Mouse (Mus musculus) heart, embryonic 13.5 days (tissue): ENCODE measurements around the gene Ring1. TPM values are rescaled to one million over a fixed set of nuclear protein-coding genes. Genes with fewer than 3 reads are reported as not detected.
"Not testable (repeated sequence)": the region's sequence is repeated elsewhere in the genome, so short reads cannot be mapped to it uniquely, and the experiment has no call there.

ENCODE experiments used
- ATAC-seq: fragments of 200-750 bp; cut with Nextera tagmentation; 2 replicates; pipeline ENCODE4 v1.8.0; 2017; ENCODE audit warnings: moderate TSS enrichment; ENCODE audit not compliant: insufficient number of reproducible peaks, low FRiP score, low TSS enrichment; ENCODE audit errors: extremely low read depth
- H3K27ac ChIP-seq: fragments of 300-500 bp; sonication (generic); replicated peaks from 2 replicates; pipeline ENCODE4 v1.5.1; 2015; ENCODE audit warnings: moderate library complexity, mild to moderate bottlenecking, inconsistent platforms
- H3K27me3 ChIP-seq: fragments of 300-500 bp; sonication (generic); replicated peaks from 2 replicates; pipeline ENCODE4 v1.6.1; 2015; ENCODE audit warnings: mild to moderate bottlenecking, inconsistent platforms
- H3K36me3 ChIP-seq: fragments of 300-500 bp; sonication (generic); 2 replicates; pipeline ENCODE4 v1.6.1; 2015; ENCODE audit warnings: mild to moderate bottlenecking, inconsistent platforms
- H3K4me1 ChIP-seq: fragments of 300-500 bp; sonication (generic); 2 replicates; pipeline ENCODE4 v1.6.1; 2015; ENCODE audit warnings: inconsistent platforms
- H3K4me2 ChIP-seq: fragments of 300-500 bp; sonication (generic); 2 replicates; pipeline ENCODE4 v1.6.1; 2015; ENCODE audit warnings: inconsistent platforms, mild to moderate bottlenecking, moderate library complexity
- H3K4me3 ChIP-seq: fragments of 300-500 bp; sonication (generic); 2 replicates; pipeline ENCODE4 v1.5.1; 2015; ENCODE audit warnings: moderate library complexity, mild to moderate bottlenecking, inconsistent platforms
- H3K9ac ChIP-seq: fragments of 300-500 bp; sonication (generic); 2 replicates; pipeline ENCODE4 v1.6.1; 2015; ENCODE audit warnings: inconsistent platforms, mild to moderate bottlenecking, moderate library complexity
- H3K9me3 ChIP-seq: fragments of 300-500 bp; sonication (generic); 2 replicates; pipeline ENCODE4 v1.6.1; 2016; ENCODE audit warnings: inconsistent platforms
- WGBS: fragments of 180-500 bp; shearing (Covaris S2); methylation state at CpG from one replicate; pipeline ENCODE4 v1.1.7; 2015; ENCODE audit warnings: mixed read lengths; 5-methylcytosine and 5-hydroxymethylcytosine counted together
- microRNA counts: library from miRNA; unstranded; fragments of <30 nt; microRNA quantifications from one replicate; lab custom pipeline; 2016
- microRNA-seq: library from miRNA; unstranded; fragments of <30 nt; microRNA quantifications from one replicate; pipeline ENCODE4, GENCODE M21; 2016
- polyA plus RNA-seq: library from polyadenylated mRNA; unstranded; fragments of >200 nt; fragmentation: Nextera tagmentation; extraction: Ambion mirVana; gene quantifications from 2 replicates; pipeline ENCODE4 v1.2.1, GENCODE M21; 2015

Ring1 gene
- polyA plus RNA-seq, 1 experiment from 2014 or later, result 10.4 TPM

GRCm38 (mm10) chr17:33982136-33982535 is 42.3 kb downstream of the Ring1 start:
- not testable (repeated sequence) for H3K27ac ChIP-seq, H3K9me3 ChIP-seq, ATAC-seq, H3K9ac ChIP-seq, H3K36me3 ChIP-seq
- Histone ChIP-seq H3K4me1 (peaks cover 31% of the 10 kb centered on the region), H3K4me3 (peak overlapping the region; percentile 56), H3K4me2 (peak overlapping the region; percentile 78), H3K27me3 (peaks cover 41% of the 10 kb centered on the region)
- 4% methylated on average over 8 of the region's 8 CpGs for WGBS

GRCm38 (mm10) chr17:33981192-33981909 is 43.1 kb downstream of the Ring1 start:
- H3K9ac ChIP-seq, result peak overlapping the region; percentile 82
- H3K36me3 ChIP-seq, H3K9me3 ChIP-seq: not testable (repeated sequence)
- peaks cover 48% of the 10 kb centered on the region for H3K27me3 ChIP-seq
- peak; percentile 79 for ATAC-seq
- peak overlapping the region; percentile 78 for H3K4me2 ChIP-seq
- peak overlapping the region; percentile 56 for H3K4me3 ChIP-seq
- H3K4me1 ChIP-seq, result peaks cover 31% of the 10 kb centered on the region
- peak overlapping the region; percentile 77 for H3K27ac ChIP-seq
- 1% methylated on average over 27 of the region's 27 CpGs for WGBS

GRCm38 (mm10) chr17:33980181-33981035 is 44.1 kb downstream of the Ring1 start:
- 0 out of 2 replicates have a peak overlapping the region, but pooled peaks have one; percentile 56 for H3K4me3 ChIP-seq
- peaks cover 31% of the 10 kb centered on the region for H3K4me1 ChIP-seq

DNA sequence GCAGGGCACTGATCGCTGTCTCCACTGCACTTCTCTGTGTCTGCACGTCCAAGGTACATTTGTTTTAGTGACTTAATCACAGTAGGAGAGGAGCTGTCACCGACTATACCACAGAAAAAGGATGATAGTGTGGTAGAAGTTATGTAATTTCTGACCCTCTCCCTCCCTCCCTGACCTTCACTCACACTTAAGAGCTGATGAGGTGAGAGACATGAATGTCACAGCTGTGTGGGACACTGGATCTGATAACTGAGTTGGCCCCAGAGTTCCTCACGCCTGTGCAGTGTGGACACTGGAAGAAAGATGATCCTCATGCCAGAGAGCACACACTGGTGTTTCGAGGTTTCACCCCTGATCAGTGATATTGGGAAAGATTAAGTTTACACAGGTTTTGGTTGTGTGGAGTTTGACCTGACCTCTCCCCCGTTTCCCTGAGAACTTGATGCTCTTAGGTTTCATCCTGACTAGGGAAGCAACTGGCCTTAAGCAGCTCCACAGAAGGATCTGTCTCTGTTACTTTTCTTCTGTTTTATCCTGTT is 44.9 kb downstream of the Ring1 start:
- Histone ChIP-seq H3K9ac (no peak overlapping the region), H3K27me3 (peaks cover 61% of the 10 kb centered on the region), H3K4me2 (no peak overlapping the region), H3K9me3 (no peaks in the 10 kb centered on the region), H3K36me3 (no peaks in the 10 kb centered on the region), H3K27ac (no peak overlapping the region), H3K4me3 (peak overlapping the region; percentile 46; the same call in 1 of the 2 replicates), H3K4me1 (peaks cover 31% of the 10 kb centered on the region)
- ATAC-seq, result no peak
- 62% methylated on average over 6 of the region's 6 CpGs for WGBS

More at GRCm38 (mm10) chr17:33980181-33981035, 44.1 kb downstream of the Ring1 start:
- peaks cover 55% of the 10 kb centered on the region for H3K27me3 ChIP-seq
- H3K4me2 ChIP-seq, result peak overlapping the region; percentile 78
- no peak for ATAC-seq
- WGBS, result 72% methylated on average over 19 of the region's 19 CpGs
- H3K9ac ChIP-seq, result 0 out of 2 replicates have a peak overlapping the region, but pooled peaks have one; percentile 1
- peak overlapping the region; percentile 60 for H3K27ac ChIP-seq
- no peaks in the 10 kb centered on the region for H3K9me3 ChIP-seq
- H3K36me3 ChIP-seq, result no peaks in the 10 kb centered on the region

GRCm38 (mm10) chr17:33978631-33979031 is 45.8 kb downstream of the Ring1 start:
- peaks cover 31% of the 10 kb centered on the region for H3K4me1 ChIP-seq
- ATAC-seq, result peak; percentile 79
- peaks cover 70% of the 10 kb centered on the region for H3K27me3 ChIP-seq
- no peak overlapping the region for H3K27ac ChIP-seq
- 1% methylated on average over 17 of the region's 17 CpGs for WGBS
- no peaks in the 10 kb centered on the region for H3K9me3 ChIP-seq
- H3K4me2 ChIP-seq, result peak overlapping the region; percentile 72
- H3K36me3 ChIP-seq, result no peaks in the 10 kb centered on the region
- peak overlapping the region; percentile 46 for H3K4me3 ChIP-seq
- H3K9ac ChIP-seq, result peak overlapping the region; percentile 66

- peak overlapping the region; percentile 72 for H3K4me2 ChIP-seq
- peaks cover 31% of the 10 kb centered on the region for H3K4me1 ChIP-seq
- no peak for ATAC-seq
- H3K9ac ChIP-seq, result peak overlapping the region; percentile 66
- H3K4me3 ChIP-seq, result peak overlapping the region; percentile 46
- no peaks in the 10 kb centered on the region for H3K36me3 ChIP-seq
- peaks cover 72% of the 10 kb centered on the region for H3K27me3 ChIP-seq
- no peaks in the 10 kb centered on the region for H3K9me3 ChIP-seq
- 2% methylated on average over 57 of the region's 57 CpGs for WGBS
- no peak overlapping the region for H3K27ac ChIP-seq
Observed at GRCm38 (mm10) chr17:33977861-33978557, 46.5 kb downstream of the Ring1 start.

DNA sequence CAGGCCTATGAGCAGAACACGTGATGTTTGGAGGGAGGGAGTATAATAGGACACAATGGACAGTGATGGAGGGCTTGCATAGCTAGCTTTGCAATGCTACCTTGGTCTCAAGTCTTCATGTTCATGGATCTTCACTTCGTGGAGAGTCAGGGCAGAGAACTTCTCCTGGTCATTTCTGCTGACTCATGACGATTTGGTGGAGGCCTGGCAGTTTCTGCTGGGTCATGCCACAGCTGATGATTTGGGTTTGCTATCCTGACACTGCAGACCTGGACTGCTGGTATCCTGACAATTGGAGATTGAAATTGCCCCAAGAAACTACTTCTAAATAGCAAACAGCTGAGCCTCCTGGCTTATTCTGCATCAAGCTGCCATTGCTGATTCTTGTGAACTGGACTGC is 50.9 kb downstream of the Ring1 start:
- WGBS, result 44% methylated on average over 3 of the region's 3 CpGs
- Histone ChIP-seq H3K27me3 (peaks cover 55% of the 10 kb centered on the region), H3K4me3 (no peak overlapping the region), H3K9ac (no peak overlapping the region), H3K36me3 (no peaks in the 10 kb centered on the region), H3K9me3 (no peaks in the 10 kb centered on the region), H3K4me1 (peaks cover 9% of the 10 kb centered on the region), H3K4me2 (no peak overlapping the region), H3K27ac (no peak overlapping the region)
- ATAC-seq, result no peak

GRCm38 (mm10) chr17:33972691-33973090 is 51.8 kb downstream of the Ring1 start:
- no peak overlapping the region for H3K9ac ChIP-seq
- 0 out of 2 replicates have a peak overlapping the region, but pooled peaks have one; percentile 9 for H3K4me2 ChIP-seq
- peaks cover 46% of the 10 kb centered on the region for H3K27me3 ChIP-seq
- WGBS, result 9% methylated on average over 1 of the region's 1 CpGs
- H3K36me3 ChIP-seq, result no peaks in the 10 kb centered on the region
- no peak overlapping the region for H3K27ac ChIP-seq
- no peak for ATAC-seq
- H3K9me3 ChIP-seq, result no peaks in the 10 kb centered on the region
- H3K4me1 ChIP-seq, result peaks cover under 1% of the 10 kb centered on the region; the same call in 1 of the 2 replicates
- H3K4me3 ChIP-seq, result no peak overlapping the region

MicroRNAs within 50 kb of the gene (microRNA counts, 519-probe panel; counts per million panel counts)
- microRNA mmu-miR-219 (lab: Ali Mortazavi, UCI), result 209 counts per million, percentile 61 among the panel's probes with 10 or more counts

Small RNA genes lying within 50 kb of the gene (microRNA-seq; reads per million reads assigned to microRNA genes)
- gene Mir219a-1, result not detected
- gene Mir219c, result not detected

Other genes starting within 250 kb of the Ring1 start
- gene Angptl4, start 242.8 kb downstream of the Ring1 start, polyA plus RNA-seq, result 17.0 and 17.8 TPM in 2 replicates
- gene Kank3, start 214.2 kb downstream of the Ring1 start, polyA plus RNA-seq, result 40.0 and 47.0 TPM in 2 replicates
- gene Rps28, start 200.1 kb downstream of the Ring1 start, polyA plus RNA-seq, result 570 and 648 TPM in 2 replicates
- 527 and 576 TPM in 2 replicates for gene Ndufa7, start 200.1 kb downstream of the Ring1 start, polyA plus RNA-seq
- gene Cd320, start 181.6 kb downstream of the Ring1 start, polyA plus RNA-seq, result 48.1 and 50.0 TPM in 2 replicates
- not detected in 2 replicates for gene Gm7029, start 150.8 kb downstream of the Ring1 start, polyA plus RNA-seq
- gene Kifc1, start 134.0 kb downstream of the Ring1 start, polyA plus RNA-seq, result 5.3 and 5.4 TPM in 2 replicates
- gene Platr17, start 119.5 kb downstream of the Ring1 start, polyA plus RNA-seq, result 0.19 TPM in 1 of 2 replicates, not detected in the other
- gene Daxx, start 115.3 kb downstream of the Ring1 start, polyA plus RNA-seq, result 31.7 and 35.3 TPM in 2 replicates
- gene Tapbp, start 108.8 kb downstream of the Ring1 start, polyA plus RNA-seq, result 34.2 and 36.8 TPM in 2 replicates
- 12.8 and 12.9 TPM in 2 replicates for gene Zbtb22, start 108.8 kb downstream of the Ring1 start, polyA plus RNA-seq
- 32.6 and 37.6 TPM in 2 replicates for gene Rgl2, start 95.1 kb downstream of the Ring1 start, polyA plus RNA-seq
- gene Pfdn6, start 84.3 kb downstream of the Ring1 start, polyA plus RNA-seq, result 113 and 125 TPM in 2 replicates
- 20.5 and 20.6 TPM in 2 replicates for gene Wdr46, start 84.0 kb downstream of the Ring1 start, polyA plus RNA-seq
- gene B3galt4, start 73.2 kb downstream of the Ring1 start, polyA plus RNA-seq, result 4.5 and 7.0 TPM in 2 replicates
- 36.0 and 39.6 TPM in 2 replicates for gene Vps52, start 68.9 kb downstream of the Ring1 start, polyA plus RNA-seq
- gene Rps18, start 68.7 kb downstream of the Ring1 start, polyA plus RNA-seq, result 923 and 1,093 TPM in 2 replicates
- 23.4 and 32.0 TPM in 2 replicates for gene H2-K1, start 24.3 kb downstream of the Ring1 start, polyA plus RNA-seq
- 37.7 and 45.6 TPM in 2 replicates for gene H2-Ke6, start 3.4 kb upstream of the Ring1 start, polyA plus RNA-seq
- 128 and 130 TPM in 2 replicates for gene Slc39a7, start 7.0 kb upstream of the Ring1 start, polyA plus RNA-seq
- gene Rxrb, start 7.1 kb upstream of the Ring1 start, polyA plus RNA-seq, result 28.5 and 32.4 TPM in 2 replicates
- gene Col11a2, start 14.8 kb upstream of the Ring1 start, polyA plus RNA-seq, result 0.34 and 0.64 TPM in 2 replicates
- 0.23 TPM in 2 replicates for gene H2-Oa, start 67.7 kb upstream of the Ring1 start, polyA plus RNA-seq
- gene H2-DMa, start 94.9 kb upstream of the Ring1 start, polyA plus RNA-seq, result 6.0 TPM in 2 replicates
- 69.0 and 70.0 TPM in 2 replicates for gene Brd2, start 98.0 kb upstream of the Ring1 start, polyA plus RNA-seq
- gene H2-DMb2, start 118.6 kb upstream of the Ring1 start, polyA plus RNA-seq, result 0.15 and 0.20 TPM in 2 replicates
- gene H2-DMb1, start 128.4 kb upstream of the Ring1 start, polyA plus RNA-seq, result 0.24 and 0.27 TPM in 2 replicates
- gene Tap1, start 162.9 kb upstream of the Ring1 start, polyA plus RNA-seq, result 1.4 and 1.6 TPM in 2 replicates
- 1.7 and 2.1 TPM in 2 replicates for gene Psmb9, start 163.1 kb upstream of the Ring1 start, polyA plus RNA-seq
- gene Psmb8, start 173.0 kb upstream of the Ring1 start, polyA plus RNA-seq, result 3.2 and 4.3 TPM in 2 replicates
- gene Tap2, start 178.8 kb upstream of the Ring1 start, polyA plus RNA-seq, result 1.8 and 2.1 TPM in 2 replicates
- gene H2-Ob, start 214.2 kb upstream of the Ring1 start, polyA plus RNA-seq, result not detected in 2 replicates
- 13.0 TPM in 2 replicates for gene H2-Ab1, start 233.0 kb upstream of the Ring1 start, polyA plus RNA-seq